Mouse (Mus musculus) frontal cortex, postnatal 25 days (tissue): ENCODE data around the gene Chn1.

Experiments
- DNase-seq, 2 experiments: peaks; one replicate each; pipeline ENCODE4 v3.0.0; 2022; ENCODE audit warnings: low spot score in 2 of 2

The Chn1 gene

GRCm38 (mm10) chr2:73592231-73593100, 182.7 kb downstream of the Chn1 start:
- DNase-seq = no peak

- DNase-seq = no peak
These were observed 183.9 kb downstream of the Chn1 start for GRCm38 (mm10) chr2:73591246-73591645.

GRCm38 (mm10) chr2:73590106-73590505, 185.0 kb downstream of the Chn1 start:
- DNase-seq = no peak

GRCm38 (mm10) chr2:73588951-73589350, 186.2 kb downstream of the Chn1 start:
- DNase-seq = no peak

- DNase-seq = no peak
These were observed 188.0 kb downstream of the Chn1 start for GRCm38 (mm10) chr2:73587109-73587506.

GRCm38 (mm10) chr2:73586392-73587108, 188.6 kb downstream of the Chn1 start:
- no peak for DNase-seq

GRCm38 (mm10) chr2:73585347-73585831, 189.8 kb downstream of the Chn1 start:
- no peak for DNase-seq

GRCm38 (mm10) chr2:73584645-73585346, 190.3 kb downstream of the Chn1 start:
- DNase-seq = peak in 1 of 2 experiments; percentile 67

- DNase-seq = no peak
These were observed 194.4 kb downstream of the Chn1 start for GRCm38 (mm10) chr2:73580720-73581119.

- DNase-seq = no peak
These were observed 195.0 kb downstream of the Chn1 start, which contains the start of gene Chrna1 for GRCm38 (mm10) chr2:73580166-73580565. Gene Chrna1 (minus strand): TSS chr2:73580338.

- DNase-seq = no peak
These were observed 196.0 kb downstream of the Chn1 start for GRCm38 (mm10) chr2:73579168-73579567.

- no peak for DNase-seq
These were observed 200.7 kb downstream of the Chn1 start for GRCm38 (mm10) chr2:73574418-73574817.

GRCm38 (mm10) chr2:73573556-73573955, 201.6 kb downstream of the Chn1 start:
- no peak for DNase-seq

- DNase-seq = peak; percentile 66 to 78
These were observed 202.4 kb downstream of the Chn1 start for GRCm38 (mm10) chr2:73572539-73573372.

- no peak for DNase-seq
These were observed 203.2 kb downstream of the Chn1 start for GRCm38 (mm10) chr2:73571901-73572300.

- no peak for DNase-seq
These were observed 203.8 kb downstream of the Chn1 start for GRCm38 (mm10) chr2:73571304-73571703.

GRCm38 (mm10) chr2:73566989-73567605, 208.0 kb downstream of the Chn1 start:
- DNase-seq = peak in 1 of 2 experiments; percentile 50

- no peak for DNase-seq
These were observed 209.0 kb downstream of the Chn1 start for GRCm38 (mm10) chr2:73566162-73566561.

- no peak for DNase-seq
These were observed 211.5 kb downstream of the Chn1 start for GRCm38 (mm10) chr2:73563690-73564089.

GRCm38 (mm10) chr2:73562656-73563055, 212.5 kb downstream of the Chn1 start:
- DNase-seq = no peak

GRCm38 (mm10) chr2:73561665-73562063, 213.5 kb downstream of the Chn1 start:
- DNase-seq = no peak
